Mouse (Mus musculus) embryonic facial prominence, embryonic 13.5 days (tissue): Measurements from ENCODE around the gene Cops7b. TPM values are rescaled to one million over a fixed set of nuclear protein-coding genes. Genes with fewer than 3 reads are reported as not detected.

ENCODE experiments used
- ATAC-seq: fragments of 200-750 bp; cut with Nextera tagmentation; 2 replicates; pipeline ENCODE4 v1.8.0; 2017; ENCODE audit warnings: low read depth; ENCODE audit not compliant: insufficient number of reproducible peaks, insufficient read depth, low FRiP score, low TSS enrichment
- H3K27ac ChIP-seq: fragments of 300-500 bp; sonication (generic); 2 replicates; pipeline ENCODE4 v1.5.1; 2015; ENCODE audit warnings: moderate library complexity, mild to moderate bottlenecking, inconsistent platforms
- H3K27me3 ChIP-seq: fragments of 300-500 bp; sonication (generic); 2 replicates; pipeline ENCODE4 v1.6.1; 2015; ENCODE audit warnings: mild to moderate bottlenecking, inconsistent platforms
- H3K36me3 ChIP-seq: fragments of 300-500 bp; sonication (generic); 2 replicates; pipeline ENCODE4 v1.6.1; 2015; ENCODE audit warnings: mild to moderate bottlenecking, inconsistent platforms
- H3K4me1 ChIP-seq: fragments of 300-500 bp; sonication (generic); 2 replicates; pipeline ENCODE4 v1.6.1; 2015; ENCODE audit warnings: inconsistent platforms
- H3K4me2 ChIP-seq: fragments of 300-500 bp; sonication (generic); 2 replicates; pipeline ENCODE4 v1.6.1; 2015; ENCODE audit warnings: moderate library complexity, mild to moderate bottlenecking, inconsistent platforms
- H3K4me3 ChIP-seq: fragments of 300-500 bp; sonication (generic); 2 replicates; pipeline ENCODE4 v1.5.1; 2015; ENCODE audit warnings: mild to moderate bottlenecking, inconsistent platforms
- H3K9ac ChIP-seq: fragments of 300-500 bp; sonication (generic); 2 replicates; pipeline ENCODE4 v1.6.1; 2015; ENCODE audit warnings: mild to moderate bottlenecking, inconsistent platforms
- H3K9me3 ChIP-seq: fragments of 300-500 bp; sonication (generic); 2 replicates; pipeline ENCODE4 v1.6.1; 2016; ENCODE audit warnings: inconsistent platforms
- WGBS: fragments of 180-500 bp; shearing (Covaris S2); methylation state at CpG from one replicate; pipeline ENCODE4 v1.1.7; 2015; ENCODE audit warnings: mixed read lengths; 5-methylcytosine and 5-hydroxymethylcytosine counted together
- polyA plus RNA-seq: library from polyadenylated mRNA; unstranded; fragments of >200 nt; fragmentation: Nextera tagmentation; extraction: Ambion mirVana; gene quantifications from 2 replicates; pipeline ENCODE4 v1.2.1, GENCODE M21; 2015

Cops7b gene
- polyA plus RNA-seq, 1 experiment from 2014 or later: 54.5 TPM

DNA sequence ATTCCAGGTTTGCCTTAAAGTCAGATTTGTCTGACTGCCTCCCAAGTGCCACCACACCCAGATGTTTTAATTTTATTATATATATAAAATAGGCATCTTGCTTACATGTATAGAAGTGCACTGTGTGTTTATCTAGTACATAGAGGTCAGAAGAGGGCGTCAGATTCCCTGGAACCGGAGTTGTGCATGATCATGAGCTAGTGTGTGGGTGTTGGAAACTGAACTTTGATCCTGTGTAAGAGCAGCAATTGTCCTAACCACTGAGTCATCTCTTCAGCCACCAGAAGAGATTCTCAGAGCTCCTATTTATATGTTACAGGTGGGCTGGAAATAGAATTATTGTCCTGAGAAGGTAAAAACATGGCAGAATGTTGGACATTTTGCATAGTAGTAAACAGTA, 17.4 kb downstream of the Cops7b start:
- H3K4me2 ChIP-seq: no peak overlapping the region
- no peak overlapping the region for H3K9ac ChIP-seq
- 86% methylated on average over 2 of the region's 2 CpGs for WGBS
- no peak overlapping the region for H3K4me3 ChIP-seq
- no peaks in the 10 kb centered on the region for H3K9me3 ChIP-seq
- no peaks in the 10 kb centered on the region for H3K27me3 ChIP-seq
- ATAC-seq: no peak
- no peak overlapping the region for H3K27ac ChIP-seq
- H3K36me3 ChIP-seq: peaks cover 86% of the 10 kb centered on the region
- no peaks in the 10 kb centered on the region for H3K4me1 ChIP-seq

DNA sequence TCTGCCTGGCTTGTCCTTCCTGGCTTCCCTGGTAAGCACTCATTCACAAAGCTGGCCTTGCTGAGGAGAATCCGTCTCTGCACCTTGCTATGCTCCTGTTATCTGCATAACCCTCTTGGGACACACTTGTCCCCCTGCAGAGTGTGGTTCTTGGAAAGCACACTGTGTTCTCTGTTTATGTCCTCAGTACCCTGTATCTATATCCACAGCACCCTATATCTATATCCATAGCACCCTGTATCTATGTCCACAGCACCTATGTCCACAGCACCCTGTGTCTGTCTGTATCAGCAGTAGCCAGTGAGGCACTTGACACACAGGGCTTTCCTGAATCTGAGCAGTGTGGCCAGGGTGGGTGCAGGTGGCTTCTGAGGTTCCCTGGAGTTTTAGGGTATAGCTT, 28.2 kb downstream of the Cops7b start:
- Histone ChIP-seq H3K9ac (no peak overlapping the region), H3K36me3 (peaks cover 33% of the 10 kb centered on the region), H3K4me3 (no peak overlapping the region), H3K4me2 (no peak overlapping the region), H3K9me3 (no peaks in the 10 kb centered on the region), H3K27me3 (no peaks in the 10 kb centered on the region), H3K4me1 (no peaks in the 10 kb centered on the region), H3K27ac (no peak overlapping the region)
- ATAC-seq: no peak
- 93% methylated on average over 1 of the region's 1 CpGs for WGBS

DNA sequence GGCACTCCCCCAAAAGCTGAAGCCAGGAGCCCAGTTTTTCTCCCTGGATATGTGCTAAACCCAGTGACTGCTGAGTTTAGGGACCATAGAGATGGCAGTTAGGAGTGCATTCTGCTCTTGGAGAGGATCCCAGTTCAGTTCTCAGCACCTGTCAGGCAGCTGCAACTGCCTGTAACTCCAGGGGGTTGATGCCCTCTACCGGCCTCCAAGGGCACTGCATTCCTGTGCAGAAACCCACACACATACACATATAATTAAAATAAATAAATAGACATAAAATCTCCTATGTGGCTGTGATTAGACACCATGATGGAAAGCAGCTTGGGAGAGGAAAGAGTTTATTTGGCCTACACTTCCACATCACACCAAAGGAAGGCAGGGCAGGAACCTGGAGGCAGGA, 29.4 kb downstream of the Cops7b start:
- H3K27ac ChIP-seq: no peak overlapping the region
- no peak overlapping the region for H3K9ac ChIP-seq
- peaks cover 31% of the 10 kb centered on the region for H3K36me3 ChIP-seq
- 52% methylated on average over 1 of the region's 1 CpGs for WGBS
- no peaks in the 10 kb centered on the region for H3K9me3 ChIP-seq
- no peak overlapping the region for H3K4me3 ChIP-seq
- H3K4me1 ChIP-seq: no peaks in the 10 kb centered on the region
- H3K27me3 ChIP-seq: no peaks in the 10 kb centered on the region
- H3K4me2 ChIP-seq: no peak overlapping the region
- ATAC-seq: no peak

DNA sequence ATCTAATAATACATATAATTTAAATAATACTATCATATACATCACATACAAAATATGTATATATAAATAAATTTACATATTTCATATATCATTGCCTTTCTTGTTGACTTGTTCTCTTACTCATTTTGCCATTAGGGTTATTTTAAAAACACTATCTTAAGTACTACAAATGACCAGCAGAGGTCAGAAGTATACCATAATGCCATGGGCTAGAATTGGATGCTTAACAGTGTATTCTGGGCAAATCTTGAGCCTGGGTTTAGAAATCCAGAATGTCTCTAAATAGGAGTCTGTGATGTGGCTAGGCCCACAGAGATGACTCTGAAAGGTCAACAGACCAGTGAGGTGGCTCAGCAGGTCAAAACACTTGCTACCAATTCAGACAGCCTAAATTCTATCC, 31.6 kb downstream of the Cops7b start:
- Histone ChIP-seq H3K36me3 (peaks cover 12% of the 10 kb centered on the region), H3K9me3 (no peaks in the 10 kb centered on the region), H3K27me3 (no peaks in the 10 kb centered on the region), H3K4me1 (no peaks in the 10 kb centered on the region), H3K4me3 (no peak overlapping the region), H3K27ac (no peak overlapping the region), H3K4me2 (no peak overlapping the region), H3K9ac (no peak overlapping the region)
- no peak for ATAC-seq

DNA sequence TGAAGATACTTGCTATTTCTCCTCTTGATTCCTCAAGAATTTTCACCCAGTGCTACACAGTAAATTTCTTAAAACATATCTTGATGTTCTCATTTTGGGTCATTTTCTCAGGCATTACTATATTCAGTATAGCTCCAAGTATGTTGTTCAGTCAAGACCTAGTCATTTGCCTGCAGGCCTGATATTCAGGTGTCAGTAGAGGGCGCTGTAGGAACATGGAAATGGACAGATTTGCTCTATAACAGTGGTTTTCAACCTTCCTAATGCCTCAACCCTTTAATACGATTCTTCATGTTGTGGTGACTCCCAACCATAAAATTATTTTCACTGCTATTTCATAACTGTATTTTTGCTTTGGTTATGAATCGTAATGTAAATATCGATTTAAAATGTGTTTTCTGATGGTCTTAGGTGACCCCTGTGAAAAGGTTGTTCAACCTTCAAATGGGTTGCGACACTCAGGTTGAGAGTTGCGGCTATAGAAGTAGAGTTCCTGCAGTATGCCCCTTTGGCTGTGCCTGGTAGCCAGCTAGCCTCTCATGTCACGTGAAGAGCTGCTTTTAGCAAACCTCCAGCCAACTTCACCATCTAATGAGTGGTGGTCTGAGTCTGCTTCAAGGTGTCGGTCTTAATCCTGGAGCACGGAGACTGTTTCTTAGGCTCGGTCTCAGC, 35.9 kb downstream of the Cops7b start:
- ATAC-seq: no peak
- Histone ChIP-seq H3K4me2 (no peak overlapping the region), H3K4me1 (no peaks in the 10 kb centered on the region), H3K27ac (no peak overlapping the region), H3K36me3 (no peaks in the 10 kb centered on the region), H3K9me3 (no peaks in the 10 kb centered on the region), H3K27me3 (no peaks in the 10 kb centered on the region), H3K9ac (no peak overlapping the region), H3K4me3 (no peak overlapping the region)
- WGBS: 60% methylated on average over 10 of the region's 10 CpGs

DNA sequence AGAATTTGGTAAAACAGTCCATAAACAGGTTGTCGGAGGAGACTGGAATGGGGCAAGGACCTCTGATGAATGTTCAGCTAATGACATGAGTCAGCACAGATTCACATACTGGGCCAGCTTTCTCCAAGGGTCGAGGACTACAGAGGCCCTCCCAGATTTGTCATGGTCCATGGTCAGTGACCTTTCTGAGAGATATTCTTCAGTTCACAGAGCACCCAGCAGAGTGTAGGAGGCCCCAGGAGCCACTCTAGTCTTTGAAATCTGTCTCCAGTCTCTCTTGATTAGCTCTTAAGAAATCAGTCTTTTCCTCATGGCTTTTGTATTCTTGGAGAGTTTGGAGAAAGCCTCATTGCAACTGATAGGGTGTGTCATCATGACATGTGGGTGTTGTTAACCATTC, 39.6 kb downstream of the Cops7b start:
- Histone ChIP-seq H3K4me2 (no peak overlapping the region), H3K4me1 (no peaks in the 10 kb centered on the region), H3K27ac (no peak overlapping the region), H3K9me3 (no peaks in the 10 kb centered on the region), H3K4me3 (no peak overlapping the region), H3K27me3 (no peaks in the 10 kb centered on the region), H3K9ac (no peak overlapping the region), H3K36me3 (no peaks in the 10 kb centered on the region)
- 76% methylated on average over 2 of the region's 2 CpGs for WGBS
- ATAC-seq: no peak

DNA sequence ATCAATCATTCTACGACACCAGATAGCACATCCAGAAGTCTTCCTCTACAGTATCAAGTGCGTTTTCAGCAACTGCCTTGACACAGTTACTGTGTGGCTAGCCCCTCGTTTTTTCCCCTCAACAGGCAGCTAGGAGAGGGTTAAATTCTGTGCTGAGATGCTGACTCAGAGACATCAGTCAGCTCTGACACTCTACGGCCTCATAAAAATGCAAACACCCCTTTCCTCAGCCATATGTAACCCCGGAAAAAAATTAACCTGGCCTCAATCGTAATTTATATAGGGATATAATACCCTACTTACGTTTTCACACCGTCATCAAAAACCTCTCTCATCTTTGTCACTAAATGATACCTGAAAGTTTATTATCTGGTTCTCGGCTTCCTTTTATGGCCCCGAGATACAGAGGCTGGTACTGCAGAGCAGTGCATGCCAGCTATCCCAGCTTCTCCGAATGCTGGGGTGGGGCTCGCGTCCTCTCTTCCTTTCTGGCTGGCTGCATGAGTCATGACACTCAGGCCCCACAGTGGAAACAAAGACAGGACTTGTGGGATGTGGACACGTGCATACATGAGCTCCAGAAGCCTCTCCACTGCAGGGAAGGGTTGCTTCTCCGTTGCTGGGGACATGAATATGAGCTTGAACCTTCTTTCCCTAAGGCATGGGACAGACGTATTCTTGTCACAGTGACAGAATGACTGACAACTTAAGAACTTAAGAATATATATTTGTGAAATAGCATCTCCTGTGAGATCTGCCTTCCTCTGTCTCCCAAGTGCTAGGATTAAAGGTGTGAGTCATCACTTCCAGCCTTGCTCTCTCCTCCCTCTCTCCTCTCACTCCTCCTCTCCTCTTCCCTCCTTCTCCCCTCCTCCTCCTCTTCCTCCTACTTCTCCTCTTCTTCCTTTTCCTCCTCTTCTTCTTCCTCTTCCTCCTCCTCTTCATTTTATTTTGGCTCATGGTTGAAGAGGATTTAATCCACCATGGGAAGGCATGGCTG, 40.6 kb downstream of the Cops7b start:
- Histone ChIP-seq H3K9me3 (no peaks in the 10 kb centered on the region), H3K4me1 (no peaks in the 10 kb centered on the region), H3K27ac (no peak overlapping the region), H3K27me3 (no peaks in the 10 kb centered on the region), H3K9ac (no peak overlapping the region), H3K36me3 (no peaks in the 10 kb centered on the region), H3K4me3 (no peak overlapping the region), H3K4me2 (no peak overlapping the region)
- WGBS: 60% methylated on average over 16 of the region's 16 CpGs
- no peak for ATAC-seq

DNA sequence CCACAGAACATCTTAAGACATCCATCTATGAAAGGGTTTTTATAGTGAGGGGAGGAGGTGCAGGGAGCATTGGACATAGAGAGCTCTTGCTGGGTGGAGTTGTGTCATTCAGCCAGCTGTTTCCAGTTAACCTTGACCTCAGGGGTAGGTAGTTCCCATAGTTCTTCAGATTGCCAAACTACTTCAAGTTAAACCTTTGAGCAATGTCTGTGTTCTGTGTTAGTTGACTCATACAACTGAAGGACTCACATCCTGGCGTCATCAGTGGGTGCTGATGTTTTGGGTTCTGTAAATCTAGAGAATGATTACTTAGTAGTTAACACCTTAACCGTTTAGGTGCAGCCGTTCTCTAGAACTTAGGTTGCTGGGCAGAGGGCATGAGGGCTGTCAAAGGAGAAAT, 45.6 kb downstream of the Cops7b start:
- H3K4me3 ChIP-seq: no peak overlapping the region
- H3K4me2 ChIP-seq: no peak overlapping the region
- WGBS: 55% methylated on average over 3 of the region's 3 CpGs
- no peak overlapping the region for H3K27ac ChIP-seq
- H3K36me3 ChIP-seq: no peaks in the 10 kb centered on the region
- H3K4me1 ChIP-seq: peaks cover 3% of the 10 kb centered on the region; the same call in 1 of the 2 replicates
- no peaks in the 10 kb centered on the region for H3K27me3 ChIP-seq
- H3K9me3 ChIP-seq: no peaks in the 10 kb centered on the region
- no peak for ATAC-seq
- no peak overlapping the region for H3K9ac ChIP-seq

DNA sequence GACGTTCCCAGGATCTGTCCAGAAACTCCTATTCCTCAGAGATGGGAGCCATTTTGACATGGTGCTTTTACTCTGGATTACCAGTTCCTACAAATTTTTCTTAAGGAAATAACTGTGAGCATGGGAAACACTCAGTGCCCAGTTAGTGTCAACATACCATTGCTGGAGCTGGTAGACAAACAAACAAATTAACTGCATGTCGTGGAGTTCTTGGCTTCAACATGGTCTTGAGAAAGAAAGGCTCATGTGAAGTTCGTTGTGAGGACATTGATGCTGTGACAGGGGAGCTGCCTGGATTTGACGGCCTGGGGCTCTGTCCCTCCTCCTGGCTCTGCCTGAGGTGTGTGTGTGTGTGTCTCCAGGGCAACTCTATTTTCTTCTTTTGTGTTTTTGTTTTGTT, 47.2 kb downstream of the Cops7b start:
- Histone ChIP-seq H3K4me3 (no peak overlapping the region), H3K9ac (no peak overlapping the region), H3K4me2 (no peak overlapping the region), H3K4me1 (peaks cover 3% of the 10 kb centered on the region; the same call in 1 of the 2 replicates), H3K27ac (no peak overlapping the region), H3K9me3 (no peaks in the 10 kb centered on the region), H3K36me3 (no peaks in the 10 kb centered on the region), H3K27me3 (no peaks in the 10 kb centered on the region)
- WGBS: 40% methylated on average over 4 of the region's 4 CpGs
- no peak for ATAC-seq

DNA sequence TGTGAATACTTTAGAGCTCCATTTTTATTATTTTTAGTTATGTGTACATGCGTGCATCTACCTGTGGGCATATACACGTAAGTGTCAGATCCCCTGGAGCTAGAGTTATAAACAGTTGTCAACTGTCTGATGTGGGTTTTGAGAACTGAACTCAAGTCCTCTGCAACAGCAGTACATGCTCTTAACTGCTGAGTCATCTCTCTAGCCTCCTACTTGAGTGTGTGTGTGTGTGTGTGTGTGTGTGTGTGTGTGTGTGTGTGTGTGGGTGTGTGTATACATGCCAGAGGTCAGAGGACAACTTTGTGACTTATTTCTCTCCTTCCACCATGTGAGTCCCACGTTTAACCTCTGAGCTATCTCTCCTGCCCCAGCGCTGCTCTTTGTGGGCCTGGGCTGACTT, 47.8 kb downstream of the Cops7b start:
- Histone ChIP-seq H3K27me3 (no peaks in the 10 kb centered on the region), H3K9me3 (no peaks in the 10 kb centered on the region), H3K27ac (no peak overlapping the region), H3K4me3 (no peak overlapping the region), H3K36me3 (no peaks in the 10 kb centered on the region), H3K4me2 (no peak overlapping the region), H3K4me1 (peaks cover 3% of the 10 kb centered on the region; the same call in 1 of the 2 replicates), H3K9ac (no peak overlapping the region)
- WGBS: 88% methylated on average over 4 of the region's 4 CpGs
- ATAC-seq: no peak

DNA sequence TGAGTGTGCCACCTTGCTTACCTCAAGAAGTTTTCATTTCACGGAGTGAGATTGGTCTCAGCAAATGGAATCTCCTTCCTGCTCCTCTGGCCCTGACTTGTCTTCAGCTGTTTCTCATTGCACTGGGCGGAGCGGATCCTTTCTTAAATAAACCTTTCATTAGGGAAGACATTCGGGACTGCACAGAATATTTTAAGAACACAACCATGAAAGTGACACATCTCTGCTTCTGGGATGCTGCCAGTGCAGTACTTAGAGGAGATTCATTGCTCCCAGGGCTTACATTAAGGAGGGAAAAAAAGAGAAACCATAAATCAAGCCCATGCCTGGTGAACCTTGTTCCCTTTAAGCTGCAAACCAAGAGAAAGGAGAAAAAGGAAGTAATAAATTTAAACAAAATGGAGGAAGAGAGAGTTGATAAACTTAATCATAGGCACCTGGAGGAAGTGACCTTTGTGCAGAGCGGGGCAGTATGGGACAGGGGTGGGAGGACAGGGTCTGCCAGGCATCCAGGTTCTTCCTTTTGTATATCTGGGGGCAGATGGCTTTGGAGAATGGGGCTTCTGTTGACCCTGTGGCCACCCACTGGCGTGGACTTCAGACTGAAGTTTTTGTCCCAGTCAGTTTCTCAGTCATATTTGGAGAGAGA, 50.2 kb downstream of the Cops7b start:
- ATAC-seq: no peak
- Histone ChIP-seq H3K27ac (no peak overlapping the region), H3K9ac (no peak overlapping the region), H3K4me3 (no peak overlapping the region), H3K27me3 (no peaks in the 10 kb centered on the region), H3K4me1 (peaks cover 3% of the 10 kb centered on the region; the same call in 1 of the 2 replicates), H3K4me2 (no peak overlapping the region), H3K36me3 (no peaks in the 10 kb centered on the region), H3K9me3 (no peaks in the 10 kb centered on the region)
- WGBS: 31% methylated on average over 6 of the region's 6 CpGs
